Mouse (Mus musculus) G1E (cell line): ENCODE measurements around the gene Pltp. TPM values are rescaled to one million over a fixed set of nuclear protein-coding genes. Genes with fewer than 3 reads are reported as not detected.
"Not testable (repeated sequence)": the region's sequence is repeated elsewhere in the genome, so short reads cannot be mapped to it uniquely, and the experiment has no call there.

ENCODE experiments used
- ATAC-seq: 2 replicates; pipeline ENCODE4 v1.8.0; 2016; ENCODE audit warnings: mild to moderate bottlenecking; ENCODE audit not compliant: insufficient number of reproducible peaks, poor library complexity, low FRiP score, severe bottlenecking; ENCODE audit errors: extremely low read depth
- DNase-seq: peaks from one replicate; pipeline ENCODE4 v3.0.0; 2012; ENCODE audit warnings: low spot score
- H3K27me3 ChIP-seq: 2 replicates; pipeline ENCODE4 v1.6.1; 2012; ENCODE audit warnings: mild to moderate bottlenecking, low read length, inconsistent platforms; ENCODE audit not compliant: insufficient read depth
- H3K36me3 ChIP-seq: replicated peaks from 2 replicates; pipeline ENCODE3; 2012; ENCODE audit warnings: mild to moderate bottlenecking, inconsistent platforms
- H3K4me1 ChIP-seq: 2 replicates; pipeline ENCODE4 v1.6.1; 2012; ENCODE audit warnings: low read depth, low read length, inconsistent platforms, mixed read lengths; ENCODE audit not compliant: insufficient read depth
- H3K4me3 ChIP-seq: 2 replicates; pipeline ENCODE4 v1.5.1; 2012; ENCODE audit warnings: low read depth, mild to moderate bottlenecking, inconsistent platforms, low read length, moderate library complexity, mixed read lengths
- H3K9me3 ChIP-seq: replicated peaks from 2 replicates; pipeline ENCODE4 v1.6.1; 2012; ENCODE audit warnings: inconsistent platforms
- CTCF ChIP-seq: IDR thresholded peaks from 2 replicates; pipeline ENCODE4 v1.5.1; 2012; ENCODE audit warnings: low read depth, low read length, inconsistent platforms, mixed read lengths
- GATA1 ChIP-seq: IDR thresholded peaks from 2 replicates; pipeline ENCODE4 v1.6.1; 2012; ENCODE audit warnings: borderline replicate concordance, low read length, inconsistent platforms, mixed read lengths
- GATA2 ChIP-seq: IDR thresholded peaks from 2 replicates; pipeline ENCODE4 v1.6.1; 2012; ENCODE audit warnings: low read depth, low read length, inconsistent platforms, borderline replicate concordance
- POLR2AphosphoS5 ChIP-seq: IDR thresholded peaks from 2 replicates; pipeline ENCODE4 v1.6.1; 2012; ENCODE audit warnings: low read depth, low read length, inconsistent platforms; ENCODE audit not compliant: insufficient replicate concordance
- TAL1 ChIP-seq: conservative IDR thresholded peaks from 2 replicates; pipeline ENCODE4 v1.6.1; 2012; ENCODE audit warnings: low read depth, low read length, inconsistent platforms, mixed read lengths
- polyA plus RNA-seq: library from polyadenylated mRNA; stranded (reverse); fragments of >175 nt; gene quantifications from 2 replicates; pipeline ENCODE4 v1.2.3, GENCODE M21; 2012
- total RNA-seq, 2 experiments: library from RNA; stranded (forward) in 1 of 2; stranded (reverse) in 1 of 2; fragments of 200-1000 nt in 1 of 2; fragments of >200 nt in 1 of 2; fragmentation: Nextera tagmentation in 1 of 2; gene quantifications; 2 replicates each; pipeline ENCODE4 v1.2.3; 2014 to 2017

Gene Pltp
- total and polyA plus RNA-seq, 3 experiments: not detected

GRCm38 (mm10) chr2:164879568-164880277 is 22.2 kb upstream of the Pltp start:
- ATAC-seq (peak; percentile 79), DNase-seq (peak; percentile 91)
- Histone ChIP-seq H3K4me1 (peaks cover 38% of the 10 kb centered on the region), H3K27me3 (no peaks in the 10 kb centered on the region), H3K4me3 (peak overlapping the region; percentile 90), H3K36me3 (peaks cover 41% of the 10 kb centered on the region), H3K9me3 (no peaks in the 10 kb centered on the region)
- no peak for TF ChIP-seq GATA2
- TF ChIP-seq GATA1: no peak
- no peak for TF ChIP-seq CTCF
- no peak for TF ChIP-seq POLR2AphosphoS5
- TF ChIP-seq TAL1: no peak

GRCm38 (mm10) chr2:164879228-164879567 is 21.7 kb upstream of the Pltp start, which contains the start of gene Pcif1:
Pcif1 (plus strand) TSS chr2:164879304.
- Histone ChIP-seq H3K27me3 (no peaks in the 10 kb centered on the region), H3K4me1 (peaks cover 44% of the 10 kb centered on the region), H3K36me3 (peaks cover 36% of the 10 kb centered on the region), H3K4me3 (peak within 1 kb of the TSS; percentile 90), H3K9me3 (no peaks in the 10 kb centered on the region)
- peak; percentile 88 for DNase-seq
- no peak for ATAC-seq
- TF ChIP-seq TAL1: no peak
- TF ChIP-seq GATA1: no peak
- no peak for TF ChIP-seq CTCF
- TF ChIP-seq GATA2: no peak
- no peak for TF ChIP-seq POLR2AphosphoS5

- H3K4me3 ChIP-seq: peak overlapping the region; percentile 90
- H3K27me3 ChIP-seq: peaks cover 4% of the 10 kb centered on the region; the same call in 1 of the 2 replicates
- H3K36me3 ChIP-seq: peaks cover 31% of the 10 kb centered on the region
- DNase-seq (peak; percentile 76), ATAC-seq (peak; percentile 67)
- TF ChIP-seq TAL1: no peak
- H3K9me3 ChIP-seq: no peaks in the 10 kb centered on the region
- peaks cover 48% of the 10 kb centered on the region for H3K4me1 ChIP-seq
Measured at GRCm38 (mm10) chr2:164878509-164879227, 21.2 kb upstream of the Pltp start.

- Histone ChIP-seq H3K4me3 (peak overlapping the region; percentile 90; the same call in 1 of the 2 replicates), H3K36me3 (peaks cover 20% of the 10 kb centered on the region), H3K27me3 (peaks cover 10% of the 10 kb centered on the region; the same call in 1 of the 2 replicates), H3K4me1 (peaks cover 42% of the 10 kb centered on the region)
- not testable (repeated sequence) for DNase-seq, H3K9me3 ChIP-seq, ATAC-seq
Measured at GRCm38 (mm10) chr2:164877376-164878215, 20.1 kb upstream of the Pltp start.

GRCm38 (mm10) chr2:164875648-164876047 is 18.1 kb upstream of the Pltp start:
- H3K4me1 ChIP-seq: peaks cover 32% of the 10 kb centered on the region
- not testable (repeated sequence) for H3K36me3 ChIP-seq, ATAC-seq, DNase-seq, H3K4me3 ChIP-seq, H3K9me3 ChIP-seq
- peaks cover 17% of the 10 kb centered on the region; the same call in 1 of the 2 replicates for H3K27me3 ChIP-seq

- Histone ChIP-seq H3K9me3 (no peaks in the 10 kb centered on the region), H3K27me3 (peaks cover 25% of the 10 kb centered on the region), H3K4me1 (peaks cover 26% of the 10 kb centered on the region), H3K36me3 (peaks cover 7% of the 10 kb centered on the region), H3K4me3 (no peak overlapping the region)
- TF ChIP-seq GATA2 (no peak), TAL1 (no peak), POLR2AphosphoS5 (no peak), GATA1 (no peak), CTCF (no peak)
- no peak for ATAC-seq
- DNase-seq: no peak
Measured at GRCm38 (mm10) chr2:164874239-164874769, 16.8 kb upstream of the Pltp start.
